Mouse (Mus musculus): ENCODE results near the gene Col5a1.

The Col5a1 gene

DNA sequence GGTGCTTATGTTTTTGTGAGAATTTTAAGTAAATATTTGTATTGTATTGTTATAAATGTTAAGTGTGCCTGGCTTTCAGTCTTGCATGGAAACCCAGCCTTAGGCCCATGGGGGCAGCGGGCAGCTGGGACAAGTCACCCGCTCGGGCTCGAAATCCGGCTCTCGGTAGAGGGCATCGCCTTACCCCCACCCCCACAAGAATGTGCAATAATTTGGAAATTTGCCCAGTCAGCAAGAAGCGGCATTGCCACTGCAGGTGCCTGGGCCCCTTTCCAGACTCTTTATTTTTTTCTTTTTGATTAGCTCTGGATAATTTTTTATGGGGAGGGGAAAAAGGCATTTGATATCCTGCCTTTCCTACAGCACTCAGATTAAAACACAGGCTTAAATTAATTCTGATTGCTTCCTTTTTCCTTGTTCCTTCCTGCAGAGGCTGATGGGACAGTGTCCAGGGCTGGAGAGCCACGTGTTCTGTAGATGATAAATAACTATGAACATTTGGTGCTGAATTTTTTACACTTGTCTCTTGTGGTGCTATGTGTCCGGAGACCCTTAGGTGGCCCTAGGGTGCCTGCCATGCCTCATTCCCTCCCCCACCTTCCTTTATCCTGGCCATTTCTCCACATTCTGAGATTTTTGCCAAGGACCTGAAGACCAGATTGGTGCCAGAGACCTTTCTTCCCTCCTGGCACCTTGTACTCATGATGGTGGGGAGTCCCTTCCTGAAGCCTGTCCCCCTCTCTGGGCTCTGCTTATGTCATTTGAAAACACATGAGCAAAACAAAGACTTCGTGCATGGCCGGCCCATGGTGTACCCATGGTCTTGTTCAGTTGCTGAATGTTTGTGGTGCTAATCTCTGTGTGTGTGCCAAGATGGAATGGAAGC is 151.5 kb downstream of the Col5a1 start:
- DNase-seq (ENCODE audit: low spot score), result no peak

DNA sequence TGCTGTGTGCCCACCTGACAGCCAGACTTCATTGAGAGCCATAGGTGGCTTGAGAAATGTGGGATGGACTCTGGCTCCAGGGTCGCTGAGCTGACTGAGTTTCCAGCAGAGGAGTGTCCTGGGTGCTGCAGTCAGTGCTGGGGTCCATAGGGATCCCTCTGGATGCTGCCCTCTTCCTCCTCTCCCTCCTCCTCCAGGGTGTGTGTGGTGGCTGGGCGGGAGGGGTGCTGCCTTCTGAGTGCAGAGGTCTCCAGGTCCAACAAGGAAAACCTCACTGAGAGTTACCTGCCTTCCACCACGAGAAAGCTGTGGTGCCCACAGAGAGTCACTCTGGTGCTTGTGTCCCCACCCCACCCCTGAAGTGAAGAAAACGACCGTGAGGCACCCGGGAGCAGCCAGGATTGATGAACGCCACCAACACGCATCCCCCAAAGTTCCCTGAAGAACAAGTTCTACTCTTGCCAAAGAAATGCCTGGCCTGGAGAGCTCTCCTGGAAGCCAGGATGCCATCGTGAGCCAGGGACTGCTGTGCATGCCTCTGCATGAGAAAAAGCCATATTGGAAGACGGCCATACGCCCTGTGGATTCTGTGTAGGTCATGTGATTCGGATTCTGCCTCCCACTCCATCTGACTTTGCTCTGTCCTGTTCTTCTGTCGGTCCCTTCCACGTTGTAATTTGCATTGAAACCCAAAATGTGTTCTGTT is 152.3 kb downstream of the Col5a1 start:
- DNase-seq (ENCODE audit: low spot score), result no peak

DNA sequence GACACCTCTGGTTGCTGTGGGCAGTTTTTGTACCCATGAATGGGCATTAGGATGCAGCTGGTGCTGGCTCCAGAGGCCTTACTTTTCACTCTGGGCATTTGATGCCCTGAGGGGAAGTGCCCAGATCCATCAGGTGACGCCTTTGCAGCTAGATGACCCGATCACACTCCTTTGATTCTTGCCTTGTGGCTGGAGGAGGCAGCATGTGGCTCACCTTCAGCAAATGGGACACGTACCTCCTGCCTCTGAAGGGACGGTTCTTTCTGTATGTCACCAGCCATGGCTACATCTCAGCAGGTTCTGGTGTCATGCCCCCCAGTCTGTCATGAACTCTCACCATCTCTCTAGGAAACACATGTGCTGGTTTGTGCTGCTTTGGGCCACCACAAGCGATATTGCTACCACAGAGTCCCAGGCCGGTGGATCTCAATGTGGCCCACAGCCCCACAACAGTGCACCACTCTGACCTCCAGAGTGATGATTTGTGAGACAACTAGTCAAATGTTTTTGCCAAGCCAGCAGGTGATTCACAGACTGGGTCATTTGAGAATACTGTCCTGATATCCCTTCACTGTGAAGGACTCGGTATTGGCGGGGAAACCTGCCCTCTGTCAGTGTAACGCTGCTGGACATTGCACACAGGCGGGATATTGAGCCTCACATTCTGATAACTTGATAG is 153.6 kb downstream of the Col5a1 start:
- no peak for DNase-seq (ENCODE audit: low spot score)

DNA sequence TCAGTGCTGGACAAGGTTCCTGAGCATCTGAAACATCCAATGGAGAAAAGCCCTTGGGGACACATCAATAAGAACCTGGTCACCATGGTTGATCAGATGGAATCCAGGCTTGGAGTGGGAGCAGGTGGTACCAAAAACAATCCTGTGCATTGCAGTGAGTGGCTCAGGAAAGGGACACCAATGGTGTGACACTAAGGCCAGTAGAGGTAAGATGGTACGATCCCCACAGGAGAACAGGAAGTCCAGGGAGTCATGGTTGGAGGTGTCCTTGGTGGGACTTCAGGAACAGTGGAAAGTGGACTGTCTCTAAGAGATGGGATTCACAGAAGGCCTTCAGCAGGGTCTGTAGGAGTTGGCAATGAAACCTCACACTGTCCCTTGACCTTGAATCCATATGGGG is 154.2 kb downstream of the Col5a1 start:
- DNase-seq (ENCODE audit: low spot score), result no peak

DNA sequence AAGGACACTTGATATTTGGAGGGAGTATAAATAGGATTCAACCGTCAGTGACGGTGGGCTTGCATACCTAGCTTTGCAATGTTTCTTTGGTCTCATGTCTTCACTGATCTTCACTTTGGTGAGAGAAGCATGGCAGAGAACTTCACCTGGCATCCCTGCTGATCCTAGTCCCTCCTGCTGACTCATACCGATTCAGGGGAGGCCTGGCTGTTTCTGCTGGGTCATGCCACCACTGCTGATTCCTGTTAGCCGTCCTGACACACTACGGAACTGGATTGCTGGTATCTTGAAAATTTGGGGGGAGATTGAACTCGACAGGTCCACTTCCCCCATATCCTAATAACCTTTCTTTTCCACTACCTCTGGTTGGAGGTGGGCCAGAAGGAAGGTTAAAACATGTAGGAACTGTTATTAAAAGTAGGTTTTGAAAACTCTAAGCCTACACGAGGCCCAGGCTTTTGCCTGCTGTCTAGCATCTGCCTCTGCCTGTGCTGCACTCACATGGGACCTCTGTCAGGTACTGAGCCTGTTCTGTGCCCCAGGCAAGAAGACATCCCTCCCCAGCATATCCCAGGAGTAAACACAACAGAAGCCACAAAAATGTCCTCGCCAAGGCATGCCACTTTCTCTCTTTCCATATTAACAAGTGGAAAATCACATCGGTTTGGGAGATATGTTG is 158.8 kb downstream of the Col5a1 start:
- no peak for DNase-seq (ENCODE audit: low spot score)

DNA sequence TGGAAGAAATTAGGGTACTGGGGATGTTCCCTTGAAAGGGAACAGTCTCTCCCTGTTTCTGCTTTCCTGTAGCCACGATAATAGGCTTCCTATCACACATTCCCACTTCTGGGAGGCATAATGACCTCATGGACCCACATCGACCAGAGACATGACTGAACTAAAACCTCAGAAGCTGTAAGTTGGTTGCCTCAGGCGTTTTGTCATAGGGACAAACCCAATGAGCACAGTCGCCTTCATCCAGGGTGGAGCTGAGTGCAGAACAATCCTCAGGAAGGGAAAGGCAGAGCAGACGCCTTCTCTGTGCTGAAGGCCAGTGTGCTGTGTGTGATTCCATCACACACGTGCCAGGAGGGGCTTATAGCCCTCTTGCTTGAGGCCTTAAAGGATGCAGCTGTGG is 160.1 kb downstream of the Col5a1 start:
- no peak for DNase-seq (ENCODE audit: low spot score)

DNA sequence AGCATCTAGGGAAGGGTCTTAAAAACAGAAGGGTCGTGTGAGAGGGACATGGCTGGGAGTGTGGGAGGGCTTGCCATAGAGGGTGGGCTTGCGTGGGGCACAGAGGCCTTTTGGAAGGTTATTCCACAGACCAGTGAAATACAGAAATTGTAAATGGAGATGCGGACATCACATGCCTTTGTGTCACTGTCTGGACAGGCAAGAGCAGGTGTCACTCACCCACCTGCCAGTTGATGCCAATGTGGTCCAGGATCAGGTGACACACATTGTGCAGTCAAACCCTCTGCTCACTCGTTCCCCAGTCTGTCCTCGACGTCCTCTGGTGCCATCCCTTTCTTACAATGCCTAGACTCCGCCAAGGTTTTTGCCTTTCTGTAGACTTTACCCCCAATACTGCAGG is 160.9 kb downstream of the Col5a1 start:
- no peak for DNase-seq (ENCODE audit: low spot score)

DNA sequence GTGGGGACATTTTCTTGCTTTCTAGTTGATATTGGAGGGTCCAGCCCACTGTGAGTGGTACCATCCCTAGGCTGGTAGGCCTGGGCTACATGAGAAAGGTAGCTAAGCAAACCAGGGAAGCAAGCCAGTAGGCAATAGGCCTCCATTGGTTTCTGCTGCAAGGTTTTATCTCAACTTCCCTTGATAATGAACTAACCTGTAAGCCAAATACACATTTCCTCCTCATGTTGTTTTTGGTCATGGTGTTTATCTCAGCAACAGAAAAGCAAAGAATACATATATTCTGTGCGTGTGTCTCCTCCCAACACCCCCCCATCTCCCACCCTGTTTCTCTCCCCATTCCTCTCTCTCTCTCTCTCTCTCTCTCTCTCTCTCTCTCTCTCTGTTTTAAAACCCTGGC is 173.7 kb downstream of the Col5a1 start:
- no peak for DNase-seq (ENCODE audit: low spot score)

DNA sequence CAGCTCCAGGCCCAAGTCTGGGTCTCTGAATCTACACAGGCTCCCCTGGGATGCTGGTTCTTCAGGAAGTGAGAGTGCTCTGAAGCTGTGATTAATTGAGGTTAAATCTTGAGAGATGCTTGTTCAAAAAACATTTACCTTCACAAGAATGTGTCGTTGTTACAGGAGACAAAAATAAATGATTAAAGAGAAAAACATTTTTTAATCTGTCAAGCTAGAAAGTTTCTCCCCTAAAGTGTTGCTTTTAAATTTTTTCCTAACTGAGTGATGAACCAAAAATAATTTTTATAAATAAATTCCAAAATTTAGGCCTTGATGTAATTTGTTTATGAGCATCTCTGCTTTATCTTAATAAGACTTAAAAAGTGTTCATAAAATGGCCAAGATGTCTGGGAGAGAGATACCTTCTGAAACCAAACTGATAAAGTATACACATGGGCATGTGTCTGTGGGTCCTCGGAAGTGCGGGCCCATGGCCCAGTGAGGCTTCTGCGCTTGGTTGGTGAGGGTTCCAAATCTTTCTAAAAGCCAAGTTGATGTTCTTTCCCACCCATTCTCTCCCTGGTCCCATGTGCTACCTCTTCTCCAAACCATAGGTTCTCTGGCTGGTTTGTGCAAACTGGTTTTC is 177.6 kb downstream of the Col5a1 start:
- no peak for DNase-seq (ENCODE audit: low spot score)

DNA sequence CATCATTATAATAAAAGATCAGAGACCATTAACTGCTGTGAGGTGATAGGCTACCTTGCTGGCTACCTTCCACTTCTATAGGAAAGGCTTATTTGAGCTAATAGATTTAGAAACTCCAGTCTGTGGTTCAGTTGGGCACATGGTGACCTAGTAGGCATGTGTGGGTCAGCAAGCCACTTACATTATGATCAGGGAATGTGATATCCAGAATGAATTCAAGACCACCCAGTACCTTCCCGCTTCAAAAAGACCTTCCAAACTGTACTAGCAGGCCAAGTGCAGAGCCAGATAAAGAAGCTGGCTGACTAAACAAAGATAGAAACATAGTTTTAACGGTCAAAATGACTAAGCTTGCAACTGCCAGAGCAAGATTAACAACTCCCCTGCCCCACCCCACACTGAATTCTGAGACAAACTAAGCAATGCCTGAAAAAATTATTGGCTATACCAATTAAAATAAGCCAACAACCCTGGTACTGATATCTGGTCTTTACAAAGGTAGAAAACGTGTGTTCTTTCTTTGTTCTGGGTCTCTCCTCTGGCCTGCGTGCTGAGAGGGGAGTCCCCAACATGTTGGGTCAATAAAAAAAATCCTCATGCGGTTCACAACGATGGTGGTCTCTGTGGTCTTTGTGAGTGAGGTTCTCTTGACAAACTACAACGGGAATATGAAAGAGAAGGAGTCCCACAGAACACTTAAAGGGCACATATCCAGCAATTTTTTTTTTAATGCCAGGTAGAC is 178.3 kb downstream of the Col5a1 start:
- no peak for DNase-seq (ENCODE audit: low spot score)

DNA sequence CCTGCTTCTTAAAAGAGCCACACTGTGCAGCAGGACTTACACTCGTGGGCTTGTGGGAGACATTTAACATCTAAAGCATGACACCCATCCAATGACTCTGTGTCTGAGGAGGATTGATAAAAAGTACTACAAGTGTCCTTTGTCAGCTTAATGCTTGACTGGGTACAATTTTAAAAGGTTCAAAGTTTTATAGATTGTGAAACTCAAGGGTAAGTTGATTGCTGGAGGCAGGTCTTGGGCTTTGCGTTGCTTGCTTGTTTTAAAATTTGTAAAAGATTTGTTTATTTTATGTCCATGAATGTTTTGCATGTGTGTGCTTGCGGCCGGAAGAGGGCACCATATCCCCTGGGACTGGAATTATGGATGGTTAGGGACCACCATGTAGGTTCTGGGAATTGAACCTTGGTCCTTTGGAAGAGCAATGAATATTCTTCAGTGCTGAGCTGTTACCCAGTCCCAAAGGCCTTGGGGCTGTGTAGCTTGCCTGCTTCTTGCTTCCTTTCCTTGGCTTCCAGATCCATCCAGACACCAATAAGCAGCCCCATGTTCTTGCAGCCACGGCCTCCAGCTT is 178.9 kb downstream of the Col5a1 start:
- no peak for DNase-seq (ENCODE audit: low spot score)

DNA sequence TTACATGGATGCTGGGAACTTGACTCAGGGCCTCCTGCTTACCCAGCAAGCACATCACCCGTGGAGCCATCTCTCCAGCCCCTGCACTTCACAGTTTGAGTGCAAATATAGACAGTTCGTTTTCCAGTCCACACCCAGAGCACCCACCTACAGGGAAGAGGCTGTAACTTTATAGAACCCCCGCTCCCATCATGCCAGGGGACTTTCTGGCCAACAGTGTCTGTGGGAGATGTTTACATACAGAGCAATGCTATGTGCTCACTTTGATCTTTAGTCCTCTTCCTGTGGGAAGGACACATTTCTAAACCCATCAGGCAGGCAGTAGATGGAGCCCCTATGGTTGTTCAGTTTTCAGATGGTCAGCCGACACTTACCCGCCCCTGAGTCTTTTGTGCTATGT is 180.5 kb downstream of the Col5a1 start:
- no peak for DNase-seq (ENCODE audit: low spot score)

DNA sequence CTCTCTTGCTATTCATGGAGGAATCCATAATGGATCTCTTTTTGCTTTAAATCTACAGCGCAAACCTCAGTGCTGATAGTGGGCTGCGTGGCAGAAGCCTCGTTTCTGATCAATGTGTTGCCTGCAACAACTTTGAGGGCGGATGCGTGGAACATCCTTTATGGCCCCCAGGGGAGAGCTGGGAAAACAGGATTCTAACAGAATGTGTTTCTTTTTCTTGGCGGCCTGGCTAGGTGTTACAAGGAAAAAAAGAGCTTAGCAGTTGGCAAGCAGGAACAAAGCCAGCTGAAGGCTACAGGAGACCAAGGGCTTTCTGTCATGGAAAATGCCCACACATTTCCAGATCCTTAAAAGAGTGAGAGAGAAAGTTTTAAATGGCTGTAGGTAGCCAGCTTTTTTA is 180.9 kb downstream of the Col5a1 start:
- no peak for DNase-seq (ENCODE audit: low spot score)

DNA sequence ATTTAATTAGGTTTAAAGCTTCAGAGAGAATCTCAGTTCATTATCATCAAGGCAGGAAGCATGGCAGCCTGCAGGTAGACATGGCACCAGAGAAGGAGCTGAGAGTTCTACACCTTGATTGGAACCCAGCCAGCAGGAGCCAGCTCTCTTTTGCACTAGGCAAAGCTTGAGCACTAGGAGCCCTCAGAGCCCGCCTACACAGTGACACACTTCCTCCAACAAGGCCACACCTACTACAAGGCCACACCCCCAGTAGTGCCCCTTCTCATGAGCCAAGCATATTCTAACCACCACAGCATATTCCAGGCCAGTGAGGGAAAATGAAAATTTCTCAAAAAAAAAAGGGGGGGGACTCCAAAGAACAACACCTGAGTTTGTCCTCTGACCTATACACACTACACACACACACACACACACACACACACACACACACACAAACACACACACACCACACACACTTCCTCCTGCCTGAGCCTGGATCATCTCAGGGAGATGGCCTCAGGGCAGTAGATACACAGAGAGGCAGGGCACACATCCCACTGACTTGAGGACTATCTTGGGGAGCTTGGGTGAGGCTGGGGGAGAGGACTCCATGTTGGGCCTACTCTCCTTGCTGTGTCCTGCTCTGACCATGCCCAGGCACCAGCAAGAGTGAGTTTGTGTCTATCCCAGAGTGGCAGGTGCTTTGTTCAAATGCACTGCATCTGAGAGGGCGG is 181.8 kb downstream of the Col5a1 start:
- no peak for DNase-seq (ENCODE audit: low spot score)

DNA sequence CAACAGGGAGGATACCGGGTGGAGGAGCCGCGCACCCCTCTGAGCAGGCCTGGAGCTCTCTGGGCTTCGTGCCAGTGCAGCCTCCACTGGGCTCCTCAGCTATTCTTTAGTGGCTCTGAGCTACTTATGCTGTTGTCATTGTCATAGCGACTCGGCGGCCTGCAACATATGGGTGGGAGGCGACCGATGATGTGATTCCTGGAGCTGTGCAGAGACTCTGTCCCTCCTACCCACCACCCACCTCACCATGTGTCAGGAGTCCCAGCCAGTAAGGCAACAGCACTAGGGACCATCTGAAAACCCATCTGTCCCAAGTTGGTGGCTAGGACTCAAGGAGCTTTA is 182.3 kb downstream of the Col5a1 start:
- DNase-seq (ENCODE audit: low spot score), result no peak

DNA sequence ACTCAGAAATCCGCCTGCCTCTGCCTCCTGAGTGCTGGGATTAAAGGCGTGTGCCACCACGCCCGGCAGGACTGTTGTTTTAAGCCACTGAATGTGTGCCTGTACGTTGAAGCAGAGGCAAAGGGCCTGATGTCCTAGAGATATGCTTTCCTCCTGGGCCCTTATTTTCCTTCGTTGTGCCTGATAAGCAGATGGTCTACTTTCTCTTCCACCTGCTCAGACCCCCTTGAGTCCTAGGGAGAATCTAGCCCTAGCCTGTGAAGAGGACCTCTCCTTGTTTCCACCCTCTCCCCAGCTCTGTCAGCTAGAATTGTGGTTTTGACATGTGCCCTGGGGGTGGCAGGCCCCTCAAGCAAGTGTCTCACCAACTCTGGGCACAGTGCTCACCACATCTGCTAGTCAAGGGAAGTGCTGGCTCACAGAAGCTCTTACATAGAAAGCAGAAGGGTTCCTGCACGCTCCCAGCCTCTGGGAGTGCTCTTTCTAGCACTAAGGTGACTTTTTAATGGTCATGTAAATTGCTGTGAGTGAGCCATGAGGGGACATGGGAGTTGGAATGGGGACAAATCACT is 189.5 kb downstream of the Col5a1 start:
- DNase-seq (ENCODE audit: low spot score), result no peak

DNA sequence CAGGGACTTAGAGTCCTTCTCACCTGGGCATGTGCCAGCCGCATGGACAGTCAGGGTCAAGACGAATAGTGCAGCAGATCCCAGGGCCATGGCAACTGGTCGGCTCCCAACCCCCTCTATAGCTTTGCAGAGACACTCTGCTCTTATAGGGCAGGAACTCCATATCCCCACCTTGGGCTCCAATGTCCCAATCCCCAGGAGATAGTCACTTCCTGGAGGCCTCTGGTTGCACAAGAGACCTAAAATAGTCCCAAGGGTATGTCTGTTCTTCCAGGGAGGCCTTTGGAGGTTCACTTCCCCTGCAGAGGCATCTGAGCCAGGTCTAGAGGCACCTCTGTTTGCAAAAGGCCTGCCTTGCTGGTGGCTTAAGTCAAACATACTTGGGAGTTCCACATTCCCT is 198.5 kb downstream of the Col5a1 start, which contains the start of gene Fcnb:
TSS of gene Fcnb (minus strand) at position 118 of the 400 bp plus-strand sequence.
- DNase-seq (ENCODE audit: low spot score), result no peak

DNA sequence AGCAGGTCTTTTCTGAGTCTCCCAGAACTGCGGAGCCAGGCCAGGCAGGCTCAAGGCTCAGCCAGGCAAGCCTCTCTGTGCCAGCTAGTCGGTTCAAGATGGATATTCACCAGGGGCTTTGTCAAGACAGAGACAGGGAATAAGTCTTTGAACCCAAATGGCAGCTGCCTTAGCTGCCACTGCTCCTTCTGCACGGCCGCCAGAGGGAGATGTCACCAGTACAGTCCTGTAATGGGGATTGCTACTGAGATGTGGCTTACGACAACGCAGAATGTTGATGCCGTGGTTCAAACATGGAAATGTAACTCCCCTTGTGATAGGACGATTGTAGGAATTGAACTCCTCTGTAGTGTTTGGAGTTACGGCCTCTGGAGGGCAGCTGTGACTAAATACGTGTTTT is 199.9 kb downstream of the Col5a1 start:
- DNase-seq (ENCODE audit: low spot score), result no peak

DNA sequence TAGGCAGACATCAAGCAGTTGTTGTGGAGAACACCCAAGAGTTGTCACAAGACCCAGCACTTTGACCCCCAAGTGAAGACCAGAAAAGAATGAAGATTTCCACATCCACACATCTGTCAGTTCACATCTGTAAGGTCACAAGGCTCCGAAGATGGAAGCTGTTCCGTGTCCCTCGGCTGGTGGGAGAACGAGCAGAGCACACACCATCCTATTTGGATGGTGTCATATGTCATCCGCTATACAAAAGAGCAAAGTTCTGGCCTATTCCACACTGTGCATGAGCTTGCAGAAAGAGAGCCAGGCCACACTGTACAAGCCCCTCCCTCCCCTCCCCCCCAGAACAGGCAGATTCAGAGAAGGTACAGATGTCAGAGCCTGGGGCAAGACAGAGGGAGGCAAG is 202.9 kb downstream of the Col5a1 start:
- no peak for DNase-seq (ENCODE audit: low spot score)
